In the genomic region with DNA sequence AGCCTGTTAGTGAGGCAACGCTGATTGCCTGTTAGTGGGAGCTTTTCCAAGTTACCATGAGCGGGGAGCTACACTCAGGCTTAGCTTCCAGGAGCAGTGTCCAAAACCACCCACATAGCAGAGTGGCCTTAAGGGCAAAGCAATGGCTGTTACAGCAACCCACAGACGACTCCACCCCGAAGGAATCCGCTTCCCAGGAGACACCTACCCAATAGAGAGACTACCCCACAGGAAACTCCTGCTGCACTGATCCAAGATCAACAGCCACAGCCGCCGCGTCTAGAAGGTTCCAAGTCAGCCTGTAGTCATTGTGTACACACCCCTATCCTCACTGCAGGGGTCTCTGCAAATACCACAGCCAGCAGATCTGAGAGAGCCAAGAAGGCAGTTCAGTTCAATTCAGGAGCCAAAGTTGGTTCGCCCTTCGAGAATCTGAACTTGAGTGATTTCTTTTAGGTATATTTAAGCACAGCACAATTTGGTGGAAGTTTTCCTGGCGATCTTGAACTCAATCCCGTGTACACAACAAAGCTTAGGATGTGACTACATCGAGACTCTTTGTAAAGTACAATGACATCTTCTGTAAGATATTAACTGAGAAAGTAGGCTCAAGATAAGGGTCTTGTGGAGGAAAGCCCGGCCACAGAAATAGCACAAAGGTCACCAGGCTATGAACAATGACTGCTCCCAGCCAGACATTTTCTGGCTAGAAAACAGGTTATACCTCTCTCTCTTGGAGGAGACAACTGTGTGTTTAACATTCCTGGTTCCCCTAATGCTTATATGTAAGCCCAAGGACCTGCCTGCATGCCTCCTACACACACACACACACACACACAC, we compare ENCODE assay signal across 12 mouse cellular contexts. TPM values are rescaled to one million over a fixed set of nuclear protein-coding genes. Genes with fewer than 3 reads are reported as not detected.
DNase-seq lines count a peak whose midpoint lies in the region; ATAC-seq lines count a peak whose summit lies in the region.
"Had no signal": no experiment of that assay in that cellular context is flagged by ENCODE, and none has a peak within 500 bp of the region (broad histone marks: within the 10 kb centered on the region; RNA-seq: fewer than 3 reads in every experiment).

No protein-coding gene starts in this region.

- H3K4me1 ChIP-seq in lung, embryonic 16.5 days (replicated peaks; ENCODE audit: control insufficient read depth, insufficient read depth, low read length) = peaks cover 16% of the 10 kb centered on the region
- peaks cover 28% of the 10 kb centered on the region for H3K4me1 ChIP-seq in stomach, embryonic 16.5 days (ENCODE audit: control insufficient read depth, insufficient read depth, low read length)

- no peak for DNase-seq in lung, postnatal 25 days (ENCODE audit: low spot score)
- DNase-seq in fat pad, adult 2 months (ENCODE audit: extremely low read depth, low read depth, low spot score) = peak; percentile 98
- DNase-seq in heart, postnatal 10 days = peak; percentile 47 to 65
- no peak for DNase-seq in cerebellum, adult 18-20 months
- DNase-seq in cerebellum, adult 9-11 months = no peak
- DNase-seq: thymus, postnatal 4 days had no signal

- intact Hi-C loops in heart, postnatal 10 days (cut with DNase I) = no loop called here

- H3K4me2 ChIP-seq in lung, embryonic 16.5 days (ENCODE audit: low read depth, low read length) = no peak overlapping the region
- H3K4me2 ChIP-seq in stomach, embryonic 16.5 days (ENCODE audit: low read depth, low read length) = no peak overlapping the region
- H3K4me2 ChIP-seq: embryonic facial prominence, embryonic 12.5 days; neural tube, embryonic 12.5 days had no signal

- no peaks in the 10 kb centered on the region for H3K36me3 ChIP-seq in lung, embryonic 16.5 days (ENCODE audit: control insufficient read depth, insufficient read depth, low read length)
- H3K36me3 ChIP-seq in stomach, embryonic 16.5 days (ENCODE audit: control insufficient read depth, insufficient read depth, low read length) = no peaks in the 10 kb centered on the region
- H3K36me3 ChIP-seq: embryonic facial prominence, embryonic 12.5 days; neural tube, embryonic 12.5 days had no signal

- 33% methylated on average over 14 of the region's 14 CpGs for WGBS in lung, embryonic 16.5 days
- 49% methylated on average over 14 of the region's 14 CpGs for WGBS in stomach, embryonic 16.5 days

- peak; percentile 34; the same call in 1 of the 2 replicates for ATAC-seq in lung, embryonic 16.5 days (ENCODE audit: low read depth)
- ATAC-seq in stomach, embryonic 16.5 days (ENCODE audit: insufficient read depth, low FRiP score) = no peak
- no peak for ATAC-seq in megakaryocyte progenitor cell, adult 5-6 weeks (replicated peaks; ENCODE audit: poor library complexity)

- peak overlapping the region; percentile 42; the same call in 1 of the 2 replicates for H3K27ac ChIP-seq in lung, embryonic 16.5 days (ENCODE audit: low read length)
- peak overlapping the region; percentile 63 for H3K27ac ChIP-seq in stomach, embryonic 16.5 days (ENCODE audit: low read length)
- H3K27ac ChIP-seq: embryonic facial prominence, embryonic 12.5 days; neural tube, embryonic 12.5 days had no signal

- H3K27me3 ChIP-seq in lung, embryonic 16.5 days (ENCODE audit: control insufficient read depth, insufficient read depth, low read depth, low read length) = no peaks in the 10 kb centered on the region
- H3K27me3 ChIP-seq in stomach, embryonic 16.5 days (ENCODE audit: control insufficient read depth, insufficient read depth, low read length) = no peaks in the 10 kb centered on the region
- H3K27me3 ChIP-seq: embryonic facial prominence, embryonic 12.5 days; neural tube, embryonic 12.5 days had no signal

- no peak overlapping the region for H3K4me3 ChIP-seq in lung, embryonic 16.5 days (ENCODE audit: low read length)
- H3K4me3 ChIP-seq in stomach, embryonic 16.5 days (replicated peaks; ENCODE audit: low read length) = no peak overlapping the region
- H3K4me3 ChIP-seq: embryonic facial prominence, embryonic 12.5 days; neural tube, embryonic 12.5 days had no signal

- no peak overlapping the region for H3K9ac ChIP-seq in lung, embryonic 16.5 days (ENCODE audit: low read length)
- H3K9ac ChIP-seq in stomach, embryonic 16.5 days (ENCODE audit: low read length) = no peak overlapping the region
- H3K9ac ChIP-seq: embryonic facial prominence, embryonic 12.5 days; neural tube, embryonic 12.5 days had no signal

- H3K9me3 ChIP-seq in lung, embryonic 16.5 days (ENCODE audit: control insufficient read depth, low read length) = no peaks in the 10 kb centered on the region
- no peaks in the 10 kb centered on the region for H3K9me3 ChIP-seq in stomach, embryonic 16.5 days (replicated peaks; ENCODE audit: control insufficient read depth, low read length)
- H3K9me3 ChIP-seq: embryonic facial prominence, embryonic 12.5 days; neural tube, embryonic 12.5 days had no signal

RNA-seq across cellular contexts. Expression of gene Arhgap8, which starts 7.1 kb away (rescaled TPM):
- 26.4 and 27.6 TPM in 2 replicates for polyA plus RNA-seq in lung, embryonic 16.5 days (2015; fragmentation: Nextera tagmentation; extraction: Ambion mirVana)
- total RNA-seq in heart, postnatal 10 days (2021) = 1 to 10 TPM; 1.6 to 2.0 TPM
- 12.6 and 14.5 TPM in 2 replicates for polyA plus RNA-seq in stomach, embryonic 16.5 days (2015; fragmentation: Nextera tagmentation; extraction: Ambion mirVana)
- not detected in 2 replicates for total RNA-seq in megakaryocyte progenitor cell, adult 5-6 weeks (2015)
- total RNA-seq in megakaryocyte progenitor cell, adult 5-6 weeks (2017) = not detected in 2 replicates
- total RNA-seq: granulocyte monocyte progenitor cell, adult 5-6 weeks had no signal

RNA-seq across cellular contexts. Expression of gene Prr5, which starts 43.4 kb away (rescaled TPM):
- 18.1 and 18.3 TPM in 2 replicates for polyA plus RNA-seq in lung, embryonic 16.5 days (2015; fragmentation: Nextera tagmentation; extraction: Ambion mirVana)
- total RNA-seq in heart, postnatal 10 days (2021) = 10 to 100 TPM in 1 of 2 experiments, 1 to 10 TPM in 1; 7.0 to 11.9 TPM
- 29.8 and 31.1 TPM in 2 replicates for polyA plus RNA-seq in stomach, embryonic 16.5 days (2015; fragmentation: Nextera tagmentation; extraction: Ambion mirVana)
- 10.0 and 11.1 TPM in 2 replicates for total RNA-seq in megakaryocyte progenitor cell, adult 5-6 weeks (2015)
- 3.7 and 7.6 TPM in 2 replicates for total RNA-seq in megakaryocyte progenitor cell, adult 5-6 weeks (2017)

Comparison
In these comparisons a context has a peak if more than half of its experiments do, and no peak if none do; other contexts are left out.
1. DNase-seq: peak in fat pad, adult 2 months (single experiment) and heart, postnatal 10 days (2 of 2); none in lung, postnatal 25 days (single experiment), cerebellum, adult 18-20 months (0 of 2) and cerebellum, adult 9-11 months (single experiment).